Mouse (Mus musculus): ENCODE data around the gene Ncdn.

- no peak for TF ChIP-seq POLR2A (IDR thresholded peaks at IDR 0.05; ENCODE audit: borderline replicate concordance, extremely low read depth, low read depth, low read length)
- no peak for TF ChIP-seq CTCF (IDR thresholded peaks at IDR 0.05; ENCODE audit: insufficient read depth, low read length)
Observed at GRCm38 (mm10) chr4:126773871-126774270, 20.6 kb upstream of the Ncdn start.
